Mouse (Mus musculus): ENCODE results near the gene Sox11.

Sox11 gene

DNA sequence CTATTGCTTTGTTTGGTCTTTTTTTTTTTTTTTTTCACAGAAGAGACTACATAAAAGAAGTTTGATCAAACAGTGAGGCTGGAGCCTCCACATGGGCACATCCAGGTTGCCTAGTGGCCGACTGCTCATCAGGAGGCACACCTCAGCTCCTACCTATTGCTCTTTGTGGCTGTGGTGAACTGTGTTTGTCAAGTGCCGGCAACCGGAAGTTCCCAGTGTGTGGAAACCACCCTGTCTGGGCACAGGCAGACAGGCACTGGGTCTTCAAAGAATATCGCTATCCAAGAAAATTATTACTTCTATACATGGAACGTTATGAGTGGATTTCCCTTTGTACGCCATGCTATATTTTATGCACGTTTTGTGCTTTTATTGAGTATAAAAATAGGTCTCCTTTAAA lies 6.0 kb downstream of the Sox11 start:
- DNase-seq (ENCODE audit: low spot score): no peak

DNA sequence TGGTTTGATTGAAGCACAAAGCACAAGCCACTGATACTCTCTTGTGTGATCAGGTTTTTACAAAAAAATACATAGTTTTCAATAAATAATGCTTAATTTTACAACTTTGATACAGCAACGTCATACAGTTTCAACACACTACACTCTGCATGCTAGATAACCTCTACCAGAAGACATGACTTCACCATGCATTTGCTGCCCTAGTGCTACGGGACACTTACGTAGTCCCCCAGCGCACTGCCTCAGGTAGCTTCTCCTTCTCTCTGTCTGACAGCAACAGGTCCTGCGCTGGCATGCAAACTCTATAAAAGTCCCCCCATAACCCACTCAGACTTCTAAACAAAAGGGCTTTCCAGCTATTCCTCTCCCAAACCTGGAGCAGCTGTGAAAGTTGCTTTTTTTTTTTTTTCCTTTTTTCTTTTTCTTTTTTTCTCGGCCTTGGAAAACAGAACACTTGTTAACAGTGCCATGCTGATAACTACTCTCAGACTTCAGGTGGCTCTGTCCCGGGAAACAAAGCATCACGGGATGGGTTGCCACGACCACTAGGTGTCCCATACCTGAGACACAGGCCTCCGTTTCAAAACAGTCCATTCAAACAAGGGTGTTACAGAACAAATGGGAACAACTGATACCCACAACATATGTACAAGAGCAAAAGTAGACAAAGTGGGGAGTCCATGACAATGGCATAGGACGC lies 6.9 kb downstream of the Sox11 start:
- no peak for DNase-seq (ENCODE audit: low spot score)

DNA sequence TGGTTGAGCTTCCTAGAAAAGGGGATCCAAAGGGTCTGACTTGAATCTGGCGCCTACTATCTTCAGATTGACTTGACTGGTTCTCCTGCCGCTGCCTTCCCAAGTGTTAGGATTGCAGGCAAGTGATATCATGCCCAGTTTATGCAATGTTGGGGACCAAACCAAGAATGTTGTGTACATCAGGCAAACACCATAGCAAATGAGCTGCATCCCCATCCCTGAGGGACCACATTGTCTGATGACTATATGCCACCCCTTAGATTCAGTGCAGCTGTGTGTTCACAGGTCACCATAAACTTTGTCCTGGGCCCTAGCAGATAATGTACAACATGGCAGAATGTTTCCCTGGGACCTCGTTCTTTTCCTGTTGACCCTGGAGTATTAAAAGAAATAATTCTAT lies 8.8 kb downstream of the Sox11 start:
- no peak for DNase-seq (ENCODE audit: low spot score)

DNA sequence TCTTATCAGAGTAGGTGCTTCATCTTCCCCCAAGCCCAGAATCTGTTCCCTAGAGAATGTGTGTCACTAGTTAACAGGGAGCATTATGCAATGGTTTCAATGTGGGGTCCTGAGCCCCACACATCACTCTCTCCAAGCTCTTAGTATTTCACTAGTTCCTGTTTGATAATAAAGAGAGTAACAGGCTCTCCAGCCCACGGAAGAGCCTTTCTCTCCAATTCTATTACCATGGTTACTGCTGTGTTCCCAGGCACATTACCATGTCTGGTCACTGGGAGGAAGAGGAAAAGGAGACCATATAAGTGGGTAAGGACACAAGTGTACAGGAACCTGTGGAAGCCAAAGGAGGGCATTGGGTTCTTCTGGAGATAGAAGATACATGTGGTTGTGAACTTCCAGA lies 19.0 kb downstream of the Sox11 start:
- no peak for DNase-seq (ENCODE audit: low spot score)

DNA sequence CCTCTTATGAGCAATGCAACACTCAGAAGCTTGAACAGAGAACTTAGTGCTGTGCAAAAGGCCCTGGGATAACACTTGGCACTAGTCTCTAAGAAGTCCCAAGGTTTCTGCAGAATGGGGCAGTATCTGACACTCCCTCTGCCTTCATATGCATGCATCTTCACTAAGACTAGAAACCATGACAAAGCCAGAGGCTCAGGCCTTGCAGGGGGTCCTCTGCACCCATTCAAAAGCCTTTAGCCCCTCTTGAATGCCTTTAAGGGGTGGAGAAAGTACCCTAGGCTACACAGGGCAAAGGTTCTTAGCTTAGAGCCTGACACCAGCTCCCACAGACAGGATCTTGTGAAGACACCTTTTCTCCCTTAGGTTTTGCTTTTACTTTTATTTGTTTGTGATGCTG lies 21.7 kb downstream of the Sox11 start:
- DNase-seq (ENCODE audit: low spot score): no peak

DNA sequence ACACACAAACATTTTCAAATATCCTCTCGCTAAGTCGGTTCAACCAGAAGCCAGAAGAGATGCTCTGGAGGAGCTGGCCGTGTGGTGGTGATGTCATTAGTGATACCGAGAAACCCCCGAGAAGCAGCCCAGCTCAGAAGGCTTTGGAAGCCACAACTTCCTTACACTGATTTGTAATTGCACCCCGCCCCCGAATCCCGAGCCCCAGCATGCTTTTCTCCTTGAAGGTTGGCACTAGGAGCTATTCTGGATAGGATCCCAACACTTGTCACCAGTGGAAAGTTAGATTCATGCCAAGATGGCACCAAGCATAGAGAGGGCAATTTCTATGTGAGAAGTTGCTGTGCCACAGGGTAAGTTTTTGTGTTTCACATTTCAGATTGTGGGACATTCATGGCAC lies 29.4 kb downstream of the Sox11 start:
- no peak for DNase-seq (ENCODE audit: low spot score)

DNA sequence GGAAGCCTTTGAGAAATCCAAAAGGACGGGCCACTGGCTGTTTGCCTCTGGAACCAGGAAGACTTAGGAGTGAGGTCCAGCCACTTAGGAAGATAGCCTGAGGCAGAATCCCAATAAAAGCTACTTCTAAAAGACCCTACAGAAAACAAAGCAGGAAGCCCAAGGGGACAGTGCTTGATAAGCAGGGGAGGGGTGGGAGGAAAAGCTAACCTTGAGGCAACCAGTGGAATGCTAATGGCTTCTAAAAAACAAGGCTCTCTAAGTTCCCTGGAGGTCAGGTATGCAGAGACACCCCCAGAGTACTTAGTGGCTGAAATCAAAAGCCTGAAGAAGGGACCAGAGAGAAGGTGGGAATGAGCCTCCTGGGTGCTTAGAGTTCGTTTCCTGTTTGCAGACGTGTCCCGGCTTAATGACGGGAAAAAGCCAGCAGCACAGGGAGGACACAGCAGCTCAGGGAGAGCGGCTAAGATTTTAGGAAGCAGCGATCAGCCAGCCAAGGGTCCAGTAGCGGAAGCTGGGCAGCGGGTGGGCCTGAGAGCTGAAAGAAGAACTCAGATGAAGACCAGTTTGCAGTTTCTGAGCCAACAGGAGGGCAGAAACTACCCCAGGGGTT lies 30.4 kb downstream of the Sox11 start:
- DNase-seq (ENCODE audit: low spot score): no peak

DNA sequence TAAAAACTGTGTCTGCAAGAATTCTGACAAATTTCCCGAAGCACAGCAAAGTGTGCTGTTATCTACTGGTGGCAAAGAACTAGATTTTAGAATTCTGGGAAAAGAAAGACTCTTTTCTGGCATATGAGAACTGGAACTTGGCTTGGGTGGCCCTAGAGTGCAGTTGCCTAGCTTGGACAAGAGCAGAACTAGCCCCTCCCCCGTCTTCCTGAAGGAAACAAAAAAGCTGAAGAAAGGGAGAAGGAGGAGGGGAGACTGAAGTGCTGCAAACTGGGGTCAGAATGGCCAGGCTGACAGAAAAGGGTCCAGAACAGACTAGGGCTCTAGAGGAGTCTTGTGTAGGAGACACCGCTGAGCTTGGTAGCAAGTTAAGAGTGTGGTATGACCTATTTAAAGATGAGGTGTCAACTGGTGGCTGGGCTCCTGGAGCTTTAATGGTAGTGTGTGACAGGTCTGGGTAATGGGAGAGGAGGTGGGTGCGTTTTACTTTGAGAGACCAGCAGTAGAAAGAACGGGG lies 31.0 kb downstream of the Sox11 start:
- DNase-seq (ENCODE audit: low spot score): no peak

DNA sequence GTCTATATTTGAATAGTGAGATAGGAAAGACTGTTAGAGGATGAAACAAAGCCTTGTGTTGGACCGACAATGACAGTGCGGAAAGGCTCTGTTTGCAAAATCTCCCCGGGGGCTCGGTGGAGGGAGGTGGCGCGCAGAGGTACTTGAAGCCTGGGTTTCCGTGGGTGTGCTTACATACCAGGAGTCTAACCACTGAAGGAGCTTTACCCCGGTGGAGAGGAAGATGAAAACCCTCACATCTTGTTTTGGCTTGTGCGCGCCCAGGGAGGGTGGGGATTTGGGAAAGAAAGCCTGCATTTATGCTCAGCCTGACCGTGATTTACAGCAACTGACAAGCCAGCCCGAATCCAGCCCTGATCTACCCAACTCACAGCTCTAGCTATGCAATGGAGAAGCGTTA lies 31.7 kb downstream of the Sox11 start:
- no peak for DNase-seq (ENCODE audit: low spot score)

DNA sequence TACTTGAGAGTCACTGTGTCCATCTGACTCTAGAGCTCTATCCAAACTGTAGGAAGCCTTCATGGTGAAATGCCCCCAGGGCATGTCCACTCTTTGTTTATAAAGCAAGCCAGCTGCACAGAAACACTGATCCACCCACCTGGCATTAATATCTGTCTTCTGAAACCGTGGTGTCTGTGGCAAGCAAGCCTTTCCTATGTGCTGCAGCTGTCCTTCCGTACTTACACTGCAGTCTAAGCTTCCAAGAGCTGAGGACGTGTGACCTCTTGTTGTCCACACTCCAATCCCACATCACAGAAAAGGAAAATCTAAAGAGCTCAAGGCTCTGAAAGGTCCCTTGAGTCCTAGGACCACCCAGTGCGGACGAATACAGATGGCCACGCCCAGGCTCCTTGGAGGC lies 32.4 kb downstream of the Sox11 start:
- no peak for DNase-seq (ENCODE audit: low spot score)

DNA sequence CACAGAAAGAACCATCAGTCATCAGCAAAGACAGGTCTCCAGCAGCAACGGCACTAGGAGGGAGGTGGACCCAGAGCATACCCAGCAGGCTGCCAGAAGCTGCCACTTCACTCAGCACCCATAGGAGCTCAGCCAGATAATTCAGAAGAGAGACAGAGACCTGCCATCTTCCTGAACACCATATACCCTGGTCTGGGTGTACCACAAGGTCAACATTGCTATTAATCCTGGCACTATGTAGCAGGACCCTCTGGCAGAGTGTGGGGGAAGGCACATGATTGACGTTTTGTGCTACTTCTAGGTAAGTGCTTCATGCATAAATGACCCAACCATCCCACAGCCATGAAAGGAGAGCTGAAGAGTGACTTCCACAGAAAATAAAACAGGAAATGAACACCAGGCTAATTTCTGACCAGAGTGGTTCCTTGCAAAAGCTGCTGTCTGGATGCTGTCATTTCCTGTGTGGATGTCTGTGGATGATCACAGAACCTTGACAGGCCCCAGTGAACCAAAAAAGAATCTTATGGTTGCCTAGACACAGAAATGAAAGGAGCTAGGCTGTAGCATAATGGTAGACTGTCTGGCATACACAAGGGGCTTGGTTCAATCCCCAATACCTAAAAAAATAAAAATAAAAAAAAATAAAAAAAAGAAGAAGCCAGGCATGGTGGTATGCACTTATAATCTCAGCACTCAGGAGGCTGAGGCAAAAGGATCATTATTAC lies 37.5 kb downstream of the Sox11 start:
- no peak for DNase-seq (ENCODE audit: low spot score)

DNA sequence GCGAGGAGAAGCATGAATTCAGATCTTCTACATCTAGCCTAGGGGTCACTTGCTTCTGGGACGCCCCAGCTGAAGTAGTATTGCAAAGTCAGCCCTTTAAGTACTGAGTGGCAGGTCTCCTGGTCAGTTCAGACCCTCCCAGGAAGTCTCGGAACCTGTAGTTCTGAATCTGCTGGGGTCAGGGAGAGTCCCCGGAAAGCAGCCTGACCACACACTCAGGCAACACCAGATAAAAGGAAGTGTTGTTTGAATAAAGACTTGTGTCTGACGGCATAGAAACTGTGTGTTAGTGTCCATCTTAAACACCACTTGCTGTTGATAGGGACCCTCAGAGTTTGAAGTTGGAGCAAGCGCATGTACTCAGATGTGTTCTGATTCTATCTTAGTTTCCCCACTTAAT lies 39.2 kb downstream of the Sox11 start:
- no peak for DNase-seq (ENCODE audit: low spot score)

DNA sequence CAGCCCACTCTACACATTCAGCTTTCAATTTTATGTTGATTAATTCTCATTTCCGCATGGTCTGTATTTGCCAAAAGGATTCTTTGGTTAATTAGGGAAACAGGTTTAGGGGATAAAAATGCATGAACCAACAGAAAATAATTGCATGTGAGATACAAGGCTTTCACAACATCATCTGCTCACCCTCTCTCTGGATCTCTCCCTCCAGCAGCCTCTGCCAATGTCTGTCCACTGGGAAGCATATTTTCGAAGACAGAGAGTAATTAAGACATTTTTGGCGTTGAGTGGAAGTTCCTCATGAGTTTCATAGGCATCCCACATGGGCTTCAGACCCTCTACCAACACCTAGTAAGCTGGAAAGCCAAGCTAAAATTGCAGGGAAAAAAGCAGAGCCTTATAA lies 43.7 kb downstream of the Sox11 start:
- DNase-seq (ENCODE audit: low spot score): no peak

DNA sequence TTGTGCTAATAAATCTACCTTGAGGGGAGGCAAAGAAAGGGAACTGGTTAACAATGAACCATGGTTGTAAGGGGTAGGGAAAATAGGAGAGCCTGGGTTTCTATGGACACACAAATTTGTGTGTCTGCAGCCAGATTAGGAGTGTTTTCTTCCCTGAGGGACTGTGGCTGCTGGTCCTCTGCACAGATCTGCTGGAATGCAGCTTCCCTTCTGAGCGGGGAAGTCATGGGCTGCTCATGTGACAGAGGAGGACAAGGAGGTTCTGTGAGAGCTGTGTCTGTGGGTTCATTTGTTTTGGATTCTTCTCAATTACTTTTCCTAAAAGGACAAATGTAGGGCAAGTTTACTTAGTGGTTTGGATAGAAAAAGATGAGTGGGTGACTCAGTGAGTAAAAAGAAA lies 48.2 kb downstream of the Sox11 start:
- no peak for DNase-seq (ENCODE audit: low spot score)

DNA sequence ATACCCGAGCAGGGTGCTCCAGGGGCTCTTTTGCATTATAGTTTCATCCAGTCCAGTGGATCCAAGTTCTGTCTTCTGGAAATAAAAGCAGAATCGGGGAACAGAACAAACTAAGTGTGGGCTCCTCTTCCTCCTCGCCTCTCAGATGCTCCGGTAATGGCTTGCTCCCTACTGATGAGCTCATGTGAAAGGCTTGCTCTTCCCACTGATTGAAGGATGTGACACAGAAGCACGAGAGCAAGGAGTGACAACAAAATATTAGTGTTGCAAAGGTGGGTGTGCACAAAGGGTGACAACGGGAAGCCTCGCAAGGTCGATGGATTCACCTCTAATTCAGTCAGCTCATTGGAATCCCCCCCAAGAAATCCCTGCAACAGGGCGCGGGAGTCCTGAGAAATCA lies 48.6 kb downstream of the Sox11 start:
- DNase-seq (ENCODE audit: low spot score): no peak

DNA sequence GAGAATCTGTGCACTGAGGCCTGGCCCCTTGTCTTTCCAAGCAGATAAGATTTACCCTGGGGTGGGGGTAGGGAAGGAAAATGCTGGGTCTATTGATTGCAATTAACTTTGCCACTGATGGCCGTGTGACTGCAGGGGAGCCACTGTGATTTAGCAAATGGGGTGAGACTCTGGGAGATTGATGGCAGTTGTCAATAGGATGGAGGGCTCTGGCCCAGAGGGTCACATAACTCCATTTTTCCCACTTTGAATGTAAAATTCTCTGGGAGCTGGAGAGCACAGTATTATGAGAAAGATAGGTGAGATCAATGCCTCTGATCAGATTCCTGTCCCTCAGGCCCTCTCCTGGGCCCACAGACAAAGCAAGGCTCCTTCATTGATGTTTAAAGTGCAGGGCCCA lies 49.2 kb downstream of the Sox11 start:
- no peak for DNase-seq (ENCODE audit: low spot score)
